ENCODE assay signal across 18 mouse cellular contexts in genomic region chr15:97028651-97029050, GRCm38 (mm10). TPM values are rescaled to one million over a fixed set of nuclear protein-coding genes. Genes with fewer than 3 reads are reported as not detected.
DNase-seq lines count a peak whose midpoint lies in the region; ATAC-seq and TF ChIP-seq lines count a peak whose summit lies in the region.
"Had no signal": no experiment of that assay in that cellular context is flagged by ENCODE, and none has a peak within 500 bp of the region (broad histone marks: within the 10 kb centered on the region; RNA-seq: fewer than 3 reads in every experiment).

No protein-coding gene starts in this region.

- H3K9ac ChIP-seq in CH12.LX (ENCODE audit: insufficient read depth, low read depth), result no peak overlapping the region
- no peak overlapping the region for H3K9ac ChIP-seq in liver, embryonic 16.5 days (ENCODE audit: low read depth, low read length)
- H3K9ac ChIP-seq: embryonic facial prominence, embryonic 12.5 days; kidney, embryonic 15.5 days; limb, embryonic 15.5 days; neural tube, embryonic 15.5 days had no signal

- no peaks in the 10 kb centered on the region for H3K36me3 ChIP-seq in CH12.LX (replicated peaks in 1 of 2; ENCODE audit: control insufficient read depth in 1 of 2, insufficient read depth in 1 of 2, low read length in 1 of 2)
- H3K36me3 ChIP-seq in liver, embryonic 16.5 days (ENCODE audit: control insufficient read depth, insufficient read depth), result no peaks in the 10 kb centered on the region
- H3K36me3 ChIP-seq: embryonic facial prominence, embryonic 12.5 days; hindbrain, embryonic 10.5 days; kidney, embryonic 15.5 days; limb, embryonic 15.5 days; midbrain, embryonic 10.5 days; neural tube, embryonic 15.5 days had no signal

- no peak for TF ChIP-seq RAD21 in CH12.LX (IDR thresholded peaks at IDR 0.05; ENCODE audit: low read depth, low read length)

- in situ Hi-C loops in CH12.LX (cut with MboI; ENCODE audit: low pct_ligation_motif_present, low pct_unique_long_range_greater_than_20kb, low sequenced_read_pairs), result no loop called here

- no peaks in the 10 kb centered on the region for H3K27me3 ChIP-seq in CH12.LX (replicated peaks)
- no peaks in the 10 kb centered on the region for H3K27me3 ChIP-seq in liver, embryonic 16.5 days (ENCODE audit: control insufficient read depth, insufficient read depth, low read depth, low read length)
- H3K27me3 ChIP-seq: embryonic facial prominence, embryonic 12.5 days; kidney, embryonic 15.5 days; limb, embryonic 15.5 days; neural tube, embryonic 15.5 days had no signal

- 53% methylated on average over 11 of the region's 11 CpGs for WGBS in liver, embryonic 16.5 days (ENCODE audit: insufficient replicate concordance)

- no peak for DNase-seq in CH12.LX (ENCODE audit: extremely low read depth)
- peak; percentile 39 for DNase-seq in R1 (ENCODE audit: low read depth, low spot score)
- peak; percentile 81 for DNase-seq in lung, postnatal 25 days (ENCODE audit: low spot score)
- no peak for DNase-seq in kidney, postnatal 14 days
- no peak for DNase-seq in spleen, adult 12 weeks (ENCODE audit: low spot score)
- no peak for DNase-seq in thymus, adult 18-20 months
- DNase-seq: cerebellum, postnatal 36 days; gastrocnemius, postnatal 25 days; retina, postnatal 1 day; spleen, adult 18-20 months had no signal

- no peak for TF ChIP-seq CTCF in CH12.LX (conservative IDR thresholded peaks at IDR 0.05 in 1 of 2, IDR thresholded peaks at IDR 0.05 in 1 of 2; ENCODE audit: low read depth in 2 of 2, low read length in 2 of 2)

- no peaks in the 10 kb centered on the region for H3K79me2 ChIP-seq in CH12.LX (replicated peaks; ENCODE audit: control insufficient read depth, extremely low read depth, insufficient read depth, poor library complexity, severe bottlenecking)

- dilution Hi-C loops in CH12.LX (cut with MboI; ENCODE audit: extremely low pct_ligation_motif_present, extremely low pct_unique_long_range_greater_than_20kb, low sequenced_read_pairs), result no loop called here

- H3K4me1 ChIP-seq in CH12.LX (ENCODE audit: control insufficient read depth in 1 of 2, insufficient read depth in 2 of 2), result peaks cover 14 to 20% of the 10 kb centered on the region in 2 experiments
- peaks cover 2% of the 10 kb centered on the region; the same call in 1 of the 2 replicates for H3K4me1 ChIP-seq in liver, embryonic 16.5 days (ENCODE audit: control insufficient read depth, low read depth, low read length)
- H3K4me1 ChIP-seq: neural tube, embryonic 15.5 days had no signal

- no peak overlapping the region for H3K4me3 ChIP-seq in CH12.LX (replicated peaks in 1 of 3; ENCODE audit: low read depth in 2 of 3, low read length in 2 of 3, poor library complexity in 1 of 3)
- H3K4me3 ChIP-seq in liver, embryonic 16.5 days (ENCODE audit: low read depth, low read length), result no peak overlapping the region
- H3K4me3 ChIP-seq: embryonic facial prominence, embryonic 12.5 days; hindbrain, embryonic 10.5 days; kidney, embryonic 15.5 days; limb, embryonic 15.5 days; midbrain, embryonic 10.5 days; neural tube, embryonic 15.5 days had no signal

- peak overlapping the region; percentile 21; the same call in 1 of the 2 replicates for H3K4me2 ChIP-seq in CH12.LX (ENCODE audit: insufficient read depth, low read depth, poor library complexity, severe bottlenecking)
- peak overlapping the region; percentile 15; the same call in 1 of the 2 replicates for H3K4me2 ChIP-seq in liver, embryonic 16.5 days (ENCODE audit: low read depth, low read length)
- H3K4me2 ChIP-seq: embryonic facial prominence, embryonic 12.5 days; kidney, embryonic 15.5 days; limb, embryonic 15.5 days; neural tube, embryonic 15.5 days had no signal

- H3K27ac ChIP-seq in CH12.LX (ENCODE audit: insufficient read depth, low read depth), result peak overlapping the region; percentile 37
- peak overlapping the region; percentile 67; the same call in 1 of the 2 replicates for H3K27ac ChIP-seq in liver, embryonic 16.5 days (ENCODE audit: low read length)
- H3K27ac ChIP-seq: embryonic facial prominence, embryonic 12.5 days; hindbrain, embryonic 10.5 days; kidney, embryonic 15.5 days; limb, embryonic 15.5 days; midbrain, embryonic 10.5 days; neural tube, embryonic 15.5 days had no signal

- peak; percentile 88 for ATAC-seq in liver, embryonic 16.5 days (ENCODE audit: low read depth)
- ATAC-seq: inflammation-experienced regulatory T-cells, adult 6 months had no signal

- no peaks in the 10 kb centered on the region for H3K9me3 ChIP-seq in CH12.LX (replicated peaks; ENCODE audit: low read length)
- H3K9me3 ChIP-seq in liver, embryonic 16.5 days (replicated peaks; ENCODE audit: control insufficient read depth, low read length), result no peaks in the 10 kb centered on the region
- H3K9me3 ChIP-seq: embryonic facial prominence, embryonic 12.5 days; hindbrain, embryonic 10.5 days; kidney, embryonic 15.5 days; limb, embryonic 15.5 days; midbrain, embryonic 10.5 days; neural tube, embryonic 15.5 days had no signal

- TF ChIP-seq EP300 in CH12.LX (IDR thresholded peaks at IDR 0.05; ENCODE audit: low read length), result no peak

- no peak for TF ChIP-seq POLR2A in CH12.LX (IDR thresholded peaks at IDR 0.05; ENCODE audit: low read depth, low read length)

TF ChIP-seq in CH12.LX, 34 proteins besides CTCF, POLR2A, EP300 and RAD21:
- TF ChIP-seq BHLHE40 (IDR thresholded peaks at IDR 0.05; ENCODE audit: low read depth, low read length), result no peak; the same call in 1 of the 2 replicates
- no peak for TF ChIP-seq USF2 (conservative IDR thresholded peaks at IDR 0.05; ENCODE audit: low read depth, low read length)
- 0 out of 2 replicates have a peak, but pooled peaks have one; percentile 23 for TF ChIP-seq ETS1 (conservative IDR thresholded peaks at IDR 0.05; ENCODE audit: low read depth, low read length)
- TF ChIP-seq SMC3 (IDR thresholded peaks at IDR 0.05; ENCODE audit: low read depth, low read length), result no peak
- no peak for TF ChIP-seq ZNF384 (IDR thresholded peaks at IDR 0.05; ENCODE audit: low read depth, low read length)
- TF ChIP-seq MXI1 (IDR thresholded peaks at IDR 0.05; ENCODE audit: low read depth, low read length), result no peak
- 0 out of 2 replicates have a peak, but pooled peaks have one; percentile 26 for TF ChIP-seq RCOR1 (conservative IDR thresholded peaks at IDR 0.05; ENCODE audit: low read depth, low read length)
- TF ChIP-seq UBTF (IDR thresholded peaks at IDR 0.05; ENCODE audit: low read depth, low read length), result no peak
TF ChIP-seq in CH12.LX: peak in this region for 2.

RNA-seq across cellular contexts. Expression of gene Slc38a4, which starts 27.1 kb away (rescaled TPM):
- total RNA-seq in CH12.LX (2012; rRNA removed) (0.17 and 0.51 TPM in 2 replicates), CH12.LX (2014; rRNA removed) (0.13 and 0.16 TPM in 2 replicates)
- polyA plus RNA-seq in CH12.LX (2012; ENCODE audit: insufficient read length, low read depth), result 0.14 and 0.17 TPM in 2 replicates
- 78.4 and 83.8 TPM in 2 replicates for polyA plus RNA-seq in liver, embryonic 16.5 days (2015; fragmentation: Nextera tagmentation; extraction: Ambion mirVana)
- polyA plus RNA-seq: inflammation-experienced regulatory T-cells, adult 6 months had no signal

Comparison
In these comparisons a context has a peak if more than half of its experiments do, and no peak if none do; other contexts are left out.
1. DNase-seq: peak in R1 (single experiment) and lung, postnatal 25 days (single experiment); none in CH12.LX (single experiment), kidney, postnatal 14 days (single experiment), spleen, adult 12 weeks (single experiment) and thymus, adult 18-20 months (0 of 2).
2. RNA of gene Slc38a4, which starts 27.1 kb away (polyA plus RNA-seq): 78.4 to 83.8 TPM in liver, embryonic 16.5 days; 0.14 to 0.17 TPM in CH12.LX; every median in the first group is over 10 times any median in the second.